Mouse (Mus musculus) megakaryocyte, embryonic 14.5 days (primary cell): ENCODE data around the gene Trpv1.

ENCODE experiments used
- FLI1 ChIP-seq: IDR thresholded peaks from 2 replicates; pipeline ENCODE4 v1.6.1; 2012; ENCODE audit warnings: low read length, inconsistent platforms, mixed read lengths
- GATA1 ChIP-seq: IDR thresholded peaks from 3 replicates; pipeline ENCODE4 v1.6.1; 2012; ENCODE audit warnings: mixed read lengths, low read length, inconsistent platforms, borderline replicate concordance

DNA sequence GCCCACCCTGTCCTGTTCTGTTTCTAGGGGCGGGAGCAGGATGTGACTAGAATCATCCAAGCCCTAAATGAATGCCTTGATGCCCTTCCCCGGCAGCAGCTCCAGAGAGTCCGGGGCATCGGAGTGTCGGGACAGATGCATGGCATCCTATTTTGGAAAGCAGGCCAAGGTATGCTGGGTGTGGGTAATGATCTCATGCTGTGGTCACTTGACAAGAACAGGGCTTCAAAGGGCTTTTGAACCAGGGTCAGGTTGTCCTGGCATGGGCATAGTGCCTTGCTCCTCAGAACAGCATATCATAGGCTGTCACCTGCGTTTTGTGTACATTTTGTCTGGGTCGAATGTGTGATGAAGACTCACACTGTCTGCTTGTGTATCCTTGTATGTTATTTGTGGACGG is 30.2 kb upstream of the Trpv1 start:
- no peak for TF ChIP-seq GATA1
- TF ChIP-seq FLI1, result no peak
